Mouse (Mus musculus) common myeloid progenitor, adult 5-6 weeks (primary cell): Measurements from ENCODE around the gene Zfp652. TPM values are rescaled to one million over a fixed set of nuclear protein-coding genes. Genes with fewer than 3 reads are reported as not detected.

Experiments
- ATAC-seq: replicated peaks from 2 replicates; pipeline ENCODE4 v1.8.0; 2016; ENCODE audit warnings: low read depth, mild to moderate bottlenecking, moderate TSS enrichment, inconsistent platforms; ENCODE audit not compliant: poor library complexity, severe bottlenecking
- total RNA-seq: library from RNA; stranded (forward); fragments of 200-1000, 187-1606 nt; gene quantifications from 2 replicates; pipeline ENCODE4 v1.2.3, GENCODE M21; 2017

Gene Zfp652
- total RNA-seq, 1 experiment from 2014 or later = 22.2 TPM

GRCm38 (mm10) chr11:95827464-95828085 is 115.1 kb downstream of the Zfp652 start:
- ATAC-seq = peak; percentile 31; the same call in 1 of the 2 replicates

GRCm38 (mm10) chr11:95828181-95828964 is 115.9 kb downstream of the Zfp652 start:
- no peak for ATAC-seq

GRCm38 (mm10) chr11:95829526-95830050 is 117.1 kb downstream of the Zfp652 start:
- ATAC-seq = no peak

- no peak for ATAC-seq
Observed at GRCm38 (mm10) chr11:95830411-95831275, 118.2 kb downstream of the Zfp652 start.

GRCm38 (mm10) chr11:95831276-95831619 is 118.8 kb downstream of the Zfp652 start:
- no peak for ATAC-seq

- no peak for ATAC-seq
Observed at GRCm38 (mm10) chr11:95831641-95832040, 119.2 kb downstream of the Zfp652 start.

GRCm38 (mm10) chr11:95832129-95833005 is 119.9 kb downstream of the Zfp652 start:
- no peak for ATAC-seq

GRCm38 (mm10) chr11:95833006-95833570 is 120.6 kb downstream of the Zfp652 start:
- ATAC-seq = no peak

GRCm38 (mm10) chr11:95833631-95834142 is 121.2 kb downstream of the Zfp652 start:
- ATAC-seq = no peak

GRCm38 (mm10) chr11:95834143-95834667 is 121.7 kb downstream of the Zfp652 start:
- peak; percentile 69 for ATAC-seq

- peak; percentile 52 for ATAC-seq
Observed at GRCm38 (mm10) chr11:95834742-95835710, 122.6 kb downstream of the Zfp652 start.

GRCm38 (mm10) chr11:95835832-95836231 is 123.4 kb downstream of the Zfp652 start:
- no peak for ATAC-seq

GRCm38 (mm10) chr11:95836433-95836832 is 124.0 kb downstream of the Zfp652 start:
- no peak for ATAC-seq

GRCm38 (mm10) chr11:95837059-95837458 is 124.6 kb downstream of the Zfp652 start, which contains the start of gene Gngt2:
TSS of gene Gngt2 (plus strand) at chr11:95837216.
- ATAC-seq = no peak

GRCm38 (mm10) chr11:95838598-95838997 is 126.1 kb downstream of the Zfp652 start:
- no peak for ATAC-seq

- no peak for ATAC-seq
Observed at GRCm38 (mm10) chr11:95838999-95839868, 126.8 kb downstream of the Zfp652 start.
